ENCODE assay signal across 8 mouse cellular contexts in genomic region chr16:26104274-26104673, GRCm38 (mm10). TPM values are rescaled to one million over a fixed set of nuclear protein-coding genes. Genes with fewer than 3 reads are reported as not detected.
A peak's percentile ranks its signal among the peaks of the same experiment; 100 is the strongest.
DNase-seq lines count a peak whose midpoint lies in the region; ATAC-seq lines count a peak whose summit lies in the region.

No protein-coding gene starts in this region.

- peak overlapping the region; percentile 65; the same call in 1 of the 2 replicates for H3K4me3 ChIP-seq in forebrain, embryonic 11.5 days (ENCODE audit: low read depth, low read length)
- H3K4me3 ChIP-seq in forebrain, embryonic 16.5 days (replicated peaks; ENCODE audit: low read length), result no peak overlapping the region
- peak overlapping the region; percentile 74 for H3K4me3 ChIP-seq in lung, embryonic 15.5 days
- peak overlapping the region; percentile 73 for H3K4me3 ChIP-seq in limb, embryonic 13.5 days
- H3K4me3 ChIP-seq in stomach, embryonic 15.5 days (replicated peaks), result peak overlapping the region; percentile 71

- no peaks in the 10 kb centered on the region for H3K36me3 ChIP-seq in forebrain, embryonic 11.5 days (ENCODE audit: control insufficient read depth, insufficient read depth, low read length)
- no peaks in the 10 kb centered on the region for H3K36me3 ChIP-seq in forebrain, embryonic 16.5 days (ENCODE audit: control insufficient read depth, insufficient read depth)
- H3K36me3 ChIP-seq in lung, embryonic 15.5 days, result no peaks in the 10 kb centered on the region
- no peaks in the 10 kb centered on the region for H3K36me3 ChIP-seq in limb, embryonic 13.5 days
- H3K36me3 ChIP-seq in stomach, embryonic 15.5 days, result no peaks in the 10 kb centered on the region

- H3K27me3 ChIP-seq in forebrain, embryonic 11.5 days (ENCODE audit: control insufficient read depth, insufficient read depth, low read length), result no peaks in the 10 kb centered on the region
- peaks cover 5% of the 10 kb centered on the region for H3K27me3 ChIP-seq in forebrain, embryonic 16.5 days (replicated peaks; ENCODE audit: control insufficient read depth, insufficient read depth, low read length)
- no peaks in the 10 kb centered on the region for H3K27me3 ChIP-seq in lung, embryonic 15.5 days
- H3K27me3 ChIP-seq in limb, embryonic 13.5 days, result no peaks in the 10 kb centered on the region
- H3K27me3 ChIP-seq in stomach, embryonic 15.5 days (replicated peaks), result no peaks in the 10 kb centered on the region

- H3K4me1 ChIP-seq in forebrain, embryonic 11.5 days (replicated peaks; ENCODE audit: control insufficient read depth, insufficient read depth, low read length), result peaks cover 5% of the 10 kb centered on the region
- H3K4me1 ChIP-seq in forebrain, embryonic 16.5 days (replicated peaks; ENCODE audit: control insufficient read depth, insufficient read depth, low read length), result peaks cover 12% of the 10 kb centered on the region
- peaks cover 23% of the 10 kb centered on the region for H3K4me1 ChIP-seq in lung, embryonic 15.5 days
- peaks cover 27% of the 10 kb centered on the region for H3K4me1 ChIP-seq in limb, embryonic 13.5 days
- H3K4me1 ChIP-seq in stomach, embryonic 15.5 days, result peaks cover 10% of the 10 kb centered on the region

- no peaks in the 10 kb centered on the region for H3K9me3 ChIP-seq in forebrain, embryonic 11.5 days (ENCODE audit: control insufficient read depth, low read length)
- no peaks in the 10 kb centered on the region for H3K9me3 ChIP-seq in forebrain, embryonic 16.5 days (ENCODE audit: control insufficient read depth, low read length)
- H3K9me3 ChIP-seq in lung, embryonic 15.5 days, result no peaks in the 10 kb centered on the region
- H3K9me3 ChIP-seq in limb, embryonic 13.5 days, result no peaks in the 10 kb centered on the region
- no peaks in the 10 kb centered on the region for H3K9me3 ChIP-seq in stomach, embryonic 15.5 days

- no peak overlapping the region for H3K27ac ChIP-seq in forebrain, embryonic 11.5 days (ENCODE audit: low read depth, low read length)
- H3K27ac ChIP-seq in forebrain, embryonic 16.5 days (ENCODE audit: low read length), result no peak overlapping the region
- H3K27ac ChIP-seq in lung, embryonic 15.5 days, result peak overlapping the region; percentile 90; the same call in 1 of the 2 replicates
- H3K27ac ChIP-seq in limb, embryonic 13.5 days, result no peak overlapping the region
- H3K27ac ChIP-seq in stomach, embryonic 15.5 days, result no peak overlapping the region

- peak overlapping the region; percentile 81 for H3K4me2 ChIP-seq in forebrain, embryonic 11.5 days (ENCODE audit: low read depth, low read length, severe bottlenecking)
- no peak overlapping the region for H3K4me2 ChIP-seq in forebrain, embryonic 16.5 days (ENCODE audit: low read length)
- peak overlapping the region; percentile 92 for H3K4me2 ChIP-seq in lung, embryonic 15.5 days
- peak overlapping the region; percentile 82 for H3K4me2 ChIP-seq in limb, embryonic 13.5 days (replicated peaks)
- peak overlapping the region; percentile 85 for H3K4me2 ChIP-seq in stomach, embryonic 15.5 days

- WGBS in forebrain, embryonic 11.5 days, result 49% methylated on average over 4 of the region's 4 CpGs
- WGBS in forebrain, embryonic 16.5 days, result 52% methylated on average over 4 of the region's 4 CpGs
- 16% methylated on average over 4 of the region's 4 CpGs for WGBS in lung, embryonic 15.5 days
- 41% methylated on average over 4 of the region's 4 CpGs for WGBS in limb, embryonic 13.5 days
- WGBS in stomach, embryonic 15.5 days, result 24% methylated on average over 4 of the region's 4 CpGs

- DNase-seq in forebrain, embryonic 11.5 days (ENCODE audit: low spot score), result no peak
- DNase-seq in lung, postnatal 14 days, result no peak
- no peak for DNase-seq in layer of hippocampus, postnatal 10 days (ENCODE audit: low spot score in 2 of 2)

- no peak for ATAC-seq in forebrain, embryonic 11.5 days (replicated peaks; ENCODE audit: low FRiP score)
- no peak for ATAC-seq in forebrain, embryonic 16.5 days
- no peak for ATAC-seq in lung, embryonic 15.5 days (ENCODE audit: borderline replicate concordance, extremely low read depth, low FRiP score, low TSS enrichment)
- no peak for ATAC-seq in limb, embryonic 13.5 days (ENCODE audit: low FRiP score, low read depth)
- ATAC-seq in stomach, embryonic 15.5 days (ENCODE audit: insufficient read depth, low FRiP score, low read depth), result no peak
- no peak for ATAC-seq in frontal cortex, adult (ENCODE audit: low TSS enrichment)

- H3K9ac ChIP-seq in forebrain, embryonic 11.5 days (ENCODE audit: low read length), result no peak overlapping the region
- H3K9ac ChIP-seq in forebrain, embryonic 16.5 days (replicated peaks; ENCODE audit: low read depth, low read length), result no peak overlapping the region
- H3K9ac ChIP-seq in lung, embryonic 15.5 days, result peak overlapping the region; percentile 68
- H3K9ac ChIP-seq in limb, embryonic 13.5 days, result peak overlapping the region; percentile 86
- no peak overlapping the region for H3K9ac ChIP-seq in stomach, embryonic 15.5 days

RNA-seq across cellular contexts. Expression of gene P3h2, which starts 1.3 kb away (rescaled TPM):
- 3.3 and 4.7 TPM in 2 replicates for polyA plus RNA-seq in forebrain, embryonic 11.5 days (2014; fragmentation: Nextera tagmentation; extraction: Ambion mirVana)
- 0.44 TPM in 1 of 2 replicates, not detected in the other for polyA plus RNA-seq in forebrain, embryonic 16.5 days (2015; fragmentation: Nextera tagmentation; extraction: Ambion mirVana)
- polyA plus RNA-seq in lung, embryonic 15.5 days (2015; fragmentation: Nextera tagmentation; extraction: Ambion mirVana), result 4.1 and 4.9 TPM in 2 replicates
- 3.0 and 3.8 TPM in 2 replicates for polyA plus RNA-seq in limb, embryonic 13.5 days (2015; fragmentation: Nextera tagmentation; extraction: Ambion mirVana)
- polyA plus RNA-seq in stomach, embryonic 15.5 days (2015; fragmentation: Nextera tagmentation; extraction: Ambion mirVana), result 4.9 and 5.5 TPM in 2 replicates
- 1 to 10 TPM; 4.5 to 5.1 TPM for total RNA-seq in layer of hippocampus, postnatal 10 days (2021)

Comparison
In these comparisons a context has a peak if more than half of its experiments do, and no peak if none do; other contexts are left out.
1. H3K9ac ChIP-seq: peak in lung, embryonic 15.5 days (single experiment) and limb, embryonic 13.5 days (single experiment); none in forebrain, embryonic 11.5 days (single experiment), forebrain, embryonic 16.5 days (single experiment) and stomach, embryonic 15.5 days (single experiment).